Mouse (Mus musculus) heart, postnatal 36 days (tissue): ENCODE measurements around the gene Dlg4. TPM values are rescaled to one million over a fixed set of nuclear protein-coding genes. Genes with fewer than 3 reads are reported as not detected.

ENCODE experiments used
- DNase-seq, 2 experiments: peaks; one replicate each; pipeline ENCODE4 v3.0.0; 2021 to 2022
- intact Hi-C: fragments of 180-260 bp; cut with DNase I; formaldehyde crosslinking; loops from one replicate; pipeline ENCODE4 v1.15.1; 2025
- total RNA-seq, 2 experiments: library from RNA; stranded (reverse); gene quantifications; 2 replicates each; pipeline ENCODE4 v1.2.3; 2021

Dlg4 gene
- total RNA-seq, 2 experiments from 2014 or later = 6.3 to 7.4 TPM

DNA sequence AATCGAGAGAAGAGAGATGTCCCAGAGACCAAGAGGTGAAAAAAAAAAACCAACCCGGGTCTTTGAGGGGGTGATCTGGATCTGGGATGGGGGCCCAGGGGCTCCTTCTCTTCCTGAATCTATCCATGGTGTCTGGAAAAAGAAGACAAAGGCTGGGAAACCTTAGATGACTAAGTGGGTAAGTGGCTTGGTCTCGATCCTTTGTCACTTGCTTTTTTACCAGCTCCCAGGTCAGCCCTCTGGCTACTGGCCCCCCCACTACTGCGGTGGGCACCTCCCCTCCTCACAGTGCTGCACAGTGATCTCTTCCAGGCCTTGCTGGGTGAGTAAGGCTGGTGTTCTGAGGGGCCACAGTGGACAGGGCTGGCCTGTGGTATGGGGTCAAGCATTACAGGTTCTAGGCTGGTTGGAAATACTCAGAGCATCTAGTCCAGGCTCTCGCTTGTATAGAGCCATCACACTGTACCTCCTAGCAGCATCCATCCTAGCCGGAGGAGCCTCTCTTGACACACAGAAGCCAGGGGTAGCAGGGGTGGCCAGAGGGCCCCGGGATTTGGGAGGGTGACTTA is 541 bp downstream of the Dlg4 start:
- intact Hi-C loops = no loop called here

DNA sequence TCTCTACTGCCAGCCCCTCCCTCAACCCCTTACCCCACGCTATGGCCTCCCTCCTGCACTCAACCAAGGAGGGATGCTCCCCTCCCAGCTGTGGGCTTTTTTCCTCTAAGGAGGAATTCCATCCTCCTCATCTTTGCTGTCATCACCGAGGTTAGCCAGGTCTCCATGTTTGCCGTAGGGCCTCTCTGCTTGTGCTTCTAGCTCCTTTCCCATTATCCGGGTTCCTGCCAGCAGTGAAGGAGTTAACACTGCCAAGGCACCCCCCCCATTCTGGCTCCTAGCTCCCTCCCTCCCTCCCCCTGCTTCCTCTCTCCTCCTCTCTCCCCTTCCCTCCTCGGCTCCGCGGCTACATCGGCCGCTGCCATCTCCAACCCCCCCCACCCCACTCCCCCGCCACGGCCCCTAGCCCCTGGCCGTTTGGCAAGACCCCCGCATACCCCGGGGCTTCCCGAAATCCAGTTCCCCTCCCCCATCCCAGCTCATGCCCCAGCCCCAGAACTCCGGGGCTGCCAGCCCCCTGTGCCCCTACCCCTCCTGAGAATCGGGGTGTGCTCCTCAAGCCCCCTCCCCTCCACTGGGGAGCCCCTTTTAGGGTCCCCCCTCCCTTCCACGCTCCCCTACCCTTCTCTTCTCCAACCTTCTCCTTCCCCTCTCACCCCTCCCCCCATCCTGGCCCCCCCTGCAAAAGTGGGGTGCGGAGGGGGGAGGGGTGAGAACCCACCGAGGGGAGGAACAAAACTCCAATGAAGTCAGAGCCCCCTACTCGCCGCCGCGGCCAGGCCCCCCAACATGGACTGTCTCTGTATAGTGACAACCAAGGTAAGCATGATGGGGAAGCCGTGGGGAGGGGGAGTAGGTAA is 1.6 kb downstream of the Dlg4 start:
- DNase-seq = peak in 1 of 2 experiments; percentile 52
- intact Hi-C loops = no loop called here

More for the DNA sequence above, 541 bp downstream of the Dlg4 start:
- no peak for DNase-seq

DNA sequence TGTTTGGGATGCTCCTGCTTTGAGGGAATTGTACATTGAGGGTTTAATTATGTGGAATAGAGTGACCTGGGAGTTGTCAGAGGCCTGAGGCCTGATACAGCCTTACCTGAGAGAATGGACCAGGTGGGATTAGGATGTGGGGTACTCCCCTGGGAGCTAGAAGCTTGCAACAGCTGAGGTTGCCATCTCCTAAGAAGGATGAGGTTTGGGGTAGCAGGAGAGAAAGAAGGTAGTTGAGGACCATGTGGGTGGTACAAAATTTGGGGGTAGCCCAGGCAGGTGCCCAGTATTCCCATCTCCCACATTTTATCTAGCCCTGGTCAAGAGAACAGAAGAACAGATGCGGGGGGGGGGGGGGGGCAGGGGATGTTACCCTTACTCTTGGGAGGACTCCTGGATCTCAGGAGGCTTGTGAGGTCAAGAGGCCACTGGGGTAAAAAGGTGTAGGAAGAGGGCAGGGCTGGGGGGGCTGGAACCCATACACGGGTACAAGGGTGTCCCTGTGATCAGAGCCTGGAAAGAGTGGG is 2.8 kb downstream of the Dlg4 start:
- intact Hi-C loops = no loop called here
- DNase-seq = no peak

DNA sequence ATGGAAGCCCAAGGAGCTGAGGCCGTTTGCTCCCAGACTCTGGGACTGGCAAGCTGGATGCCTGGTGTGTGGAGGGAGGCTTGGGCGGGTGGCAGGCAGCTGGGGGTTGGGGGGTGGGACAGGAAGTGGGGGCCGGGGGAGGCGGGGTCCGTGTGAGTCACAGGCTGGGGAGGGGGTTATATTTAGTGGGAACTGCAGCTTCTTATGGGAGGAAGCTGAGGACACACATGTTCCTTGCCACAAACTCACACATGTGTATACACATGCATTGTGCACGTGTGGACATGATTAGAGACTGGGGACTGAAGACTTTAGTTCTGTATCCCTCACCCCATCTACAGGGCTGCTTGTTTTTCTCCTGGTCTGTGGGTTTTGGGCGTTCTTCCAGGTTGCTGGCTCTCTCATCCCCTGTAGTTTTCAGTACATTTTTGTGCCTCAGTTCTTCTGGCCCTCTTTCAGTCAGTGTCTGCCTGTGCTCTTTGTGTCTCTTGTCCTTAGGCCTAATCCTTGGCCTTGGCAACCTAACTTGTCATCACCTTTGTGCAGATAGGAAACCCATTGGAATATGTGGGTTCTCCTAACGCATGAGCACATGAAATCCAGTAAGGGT is 3.4 kb downstream of the Dlg4 start:
- intact Hi-C loops = no loop called here
- no peak for DNase-seq

DNA sequence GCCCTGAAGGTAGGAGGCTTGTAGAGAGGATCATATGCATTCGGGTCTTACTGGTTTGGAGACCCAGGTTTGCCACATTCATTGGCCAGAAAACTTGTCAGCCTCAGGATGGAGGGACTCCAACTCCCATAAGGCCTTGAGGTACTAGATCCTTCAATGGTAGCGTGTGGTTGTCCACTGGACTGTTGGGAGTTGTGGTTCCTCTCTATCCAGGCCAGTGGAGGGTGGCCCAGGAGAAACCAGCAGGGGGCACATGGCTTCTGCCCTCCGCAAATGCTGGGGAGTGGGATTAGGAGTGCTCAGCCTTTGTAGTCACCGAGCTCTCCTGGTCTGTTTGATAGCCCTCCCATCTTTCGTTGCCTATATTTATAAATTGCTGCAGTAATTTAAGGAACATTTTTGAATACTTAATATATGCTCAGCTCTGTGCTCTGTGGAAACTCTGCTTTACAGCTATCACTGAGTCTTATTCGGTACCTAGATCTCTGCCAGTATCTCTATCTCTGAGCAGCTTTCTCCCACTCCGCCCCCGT is 4.1 kb downstream of the Dlg4 start:
- DNase-seq = peak; percentile 69 to 74
- intact Hi-C loops = no loop called here

DNA sequence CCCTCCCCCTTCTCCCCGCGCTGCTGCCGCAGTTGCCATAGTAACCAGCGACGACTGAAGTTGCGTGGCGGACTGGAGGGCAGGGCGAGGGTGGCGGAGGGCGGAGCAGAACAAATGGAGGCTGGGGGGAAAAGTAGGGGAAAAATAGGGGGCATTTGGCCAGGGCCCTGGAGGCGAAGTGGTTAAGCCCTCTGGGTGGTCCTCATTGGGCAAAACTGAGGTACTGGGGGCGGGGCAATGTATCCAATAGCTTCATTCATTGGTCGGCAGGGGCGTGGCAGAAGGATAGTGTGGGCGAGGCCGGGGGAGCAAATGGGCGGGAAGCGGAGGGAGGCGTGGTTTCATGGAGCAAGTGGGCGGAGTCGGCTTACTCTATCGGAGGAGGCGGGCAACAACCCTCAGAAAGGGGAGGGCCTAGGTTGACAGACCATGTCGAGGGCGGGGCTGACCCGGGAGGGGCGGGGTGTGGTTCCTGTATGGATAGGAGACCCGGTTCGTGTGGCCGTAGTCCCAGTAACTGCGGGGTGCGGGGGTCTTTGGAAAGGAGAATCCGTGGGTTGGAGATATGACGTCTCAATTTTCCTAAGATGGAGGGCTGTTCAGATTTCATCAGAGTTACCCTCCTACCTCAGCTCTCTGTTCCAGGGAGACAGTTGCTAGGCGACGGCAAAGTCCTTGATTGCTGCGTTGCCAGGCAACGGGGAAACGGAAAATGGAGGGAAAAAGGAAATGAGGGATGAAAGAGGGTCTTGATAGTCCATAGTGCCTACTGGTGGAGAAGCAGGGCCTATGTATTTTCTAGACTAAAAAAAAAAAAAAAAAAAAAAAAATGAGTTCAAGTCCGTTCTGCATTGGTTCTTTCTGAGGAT is 4.8 kb downstream of the Dlg4 start:
- intact Hi-C loops = no loop called here
- peak; percentile 91 to 92 for DNase-seq

DNA sequence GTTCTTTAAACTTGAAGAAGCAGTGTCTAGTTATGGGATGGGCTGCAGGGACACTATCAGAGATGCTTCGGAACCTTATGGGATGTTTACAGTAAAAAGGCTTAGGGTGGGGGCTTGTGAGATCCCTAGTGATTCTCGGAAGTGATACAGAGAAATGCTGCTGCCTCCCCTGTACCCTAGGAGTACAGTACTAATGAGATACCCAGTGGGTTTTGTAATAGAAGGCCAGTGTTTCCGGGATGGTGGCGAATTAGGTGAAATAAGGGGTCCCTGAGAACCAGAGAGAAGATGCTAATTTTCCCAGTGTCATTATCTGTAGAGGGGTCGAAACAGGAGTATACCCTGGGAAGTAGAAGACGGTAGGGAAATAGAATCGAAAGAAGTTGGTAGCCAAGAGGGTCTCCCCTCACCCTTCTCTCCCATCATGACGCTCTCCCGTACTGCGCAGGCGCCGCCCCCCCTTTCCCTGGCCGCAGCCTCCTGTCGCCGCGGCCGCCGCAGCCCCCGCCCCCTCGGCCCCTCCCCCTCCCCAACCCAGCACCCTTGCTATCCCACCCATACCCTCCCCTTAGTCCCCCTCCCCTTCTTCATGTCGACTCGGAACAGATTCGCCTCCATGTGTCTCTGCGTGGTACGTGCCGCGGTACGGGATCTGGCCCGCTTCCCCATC is 6.9 kb downstream of the Dlg4 start:
- no peak for DNase-seq
- intact Hi-C loops = no loop called here

DNA sequence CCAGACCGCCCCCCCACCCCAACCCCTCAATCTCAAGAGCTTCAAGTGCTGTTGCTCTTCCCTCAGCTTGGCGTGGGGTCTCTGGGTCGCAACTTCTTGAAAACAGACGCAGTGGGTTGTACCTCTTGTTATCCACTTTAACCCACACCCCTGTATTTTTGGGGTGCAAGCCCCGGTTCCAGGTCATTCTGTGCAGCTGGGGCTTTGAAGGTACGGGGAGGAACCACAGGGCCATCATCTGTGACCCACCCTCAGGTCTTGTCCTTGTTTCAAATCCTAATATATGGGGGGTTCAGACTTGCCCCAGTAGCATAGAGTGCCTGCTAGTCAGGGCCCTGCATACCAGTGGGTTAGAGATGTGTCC is 7.4 kb downstream of the Dlg4 start:
- intact Hi-C loops = no loop called here

DNA sequence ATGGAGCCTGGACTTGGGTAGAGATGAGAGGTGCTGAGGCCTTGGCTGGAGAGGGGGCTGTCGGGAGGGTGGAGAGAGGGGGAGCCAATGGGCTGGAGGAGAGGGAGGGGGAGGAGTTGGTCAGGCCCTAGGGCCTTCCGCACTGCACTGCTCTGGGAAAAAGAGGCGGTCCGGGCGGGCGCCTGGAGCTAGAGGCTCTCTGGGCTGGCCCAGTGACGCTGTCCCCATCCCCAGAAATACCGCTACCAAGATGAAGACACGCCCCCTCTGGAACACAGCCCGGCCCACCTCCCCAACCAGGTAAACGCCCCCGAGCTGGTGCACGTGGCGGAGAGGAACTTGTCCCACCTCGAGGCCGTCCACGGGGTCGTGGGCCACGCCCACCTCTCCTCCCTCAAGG is 9.9 kb downstream of the Dlg4 start:
- intact Hi-C loops = no loop called here
- peak; percentile 48 to 50 for DNase-seq

More for the DNA sequence above, 7.4 kb downstream of the Dlg4 start:
- DNase-seq = no peak

DNA sequence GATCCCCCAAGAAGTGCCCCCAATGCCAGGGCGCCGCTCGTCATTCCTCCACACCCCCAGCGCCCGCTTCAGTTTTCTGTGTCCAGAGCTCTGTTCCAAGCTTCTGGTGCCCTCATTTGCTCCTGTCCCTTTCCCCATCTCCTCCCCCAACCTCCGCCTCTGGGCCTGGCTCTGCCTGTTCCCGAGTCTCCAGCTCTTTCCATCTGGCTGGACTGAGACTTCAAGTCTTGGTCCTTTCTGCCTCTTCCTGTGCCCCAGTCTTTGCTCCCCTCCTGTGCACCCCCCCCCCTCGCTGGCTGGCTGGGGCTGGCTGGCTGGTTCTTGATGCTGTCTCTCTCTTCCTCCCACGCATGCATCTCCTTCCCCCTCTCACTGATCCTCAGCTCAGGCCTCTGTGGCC is 10.7 kb downstream of the Dlg4 start:
- intact Hi-C loops = no loop called here
- DNase-seq = no peak

DNA sequence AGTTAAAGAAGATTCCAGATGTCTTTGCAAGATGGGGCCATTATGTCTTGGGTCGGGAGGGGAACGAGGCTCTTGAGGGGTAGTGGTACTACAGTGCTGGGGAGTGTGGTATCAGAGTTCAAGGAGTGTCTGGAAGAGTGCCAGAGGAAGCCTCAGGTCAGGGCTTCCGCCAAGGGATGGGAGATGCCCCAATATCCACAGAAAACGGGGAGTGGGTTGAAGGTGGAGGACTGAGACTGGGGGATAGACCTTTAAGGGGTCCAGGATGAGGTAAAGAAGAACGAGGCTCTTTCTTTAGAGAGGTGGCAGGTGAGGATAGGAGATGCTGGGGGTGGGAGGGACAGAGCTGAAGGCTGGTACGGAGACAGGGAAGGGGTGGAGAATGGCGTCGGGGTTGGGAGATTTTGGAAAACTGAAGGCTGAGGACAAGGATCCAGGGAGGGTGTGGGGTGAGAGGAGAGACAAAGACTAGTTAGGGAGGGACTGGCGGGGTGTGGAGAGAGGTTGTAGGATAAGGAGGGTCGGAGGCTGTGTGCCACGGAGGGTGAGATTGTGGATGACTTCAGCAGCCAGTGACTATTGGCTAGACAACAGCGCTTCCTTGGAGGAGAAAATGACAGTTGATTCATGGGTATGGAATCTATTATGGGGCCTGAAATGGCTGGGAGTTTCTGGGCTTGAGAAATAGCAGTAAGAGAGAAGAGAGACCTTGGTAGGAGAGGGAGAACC is 11.8 kb downstream of the Dlg4 start:
- intact Hi-C loops = no loop called here
- no peak for DNase-seq

DNA sequence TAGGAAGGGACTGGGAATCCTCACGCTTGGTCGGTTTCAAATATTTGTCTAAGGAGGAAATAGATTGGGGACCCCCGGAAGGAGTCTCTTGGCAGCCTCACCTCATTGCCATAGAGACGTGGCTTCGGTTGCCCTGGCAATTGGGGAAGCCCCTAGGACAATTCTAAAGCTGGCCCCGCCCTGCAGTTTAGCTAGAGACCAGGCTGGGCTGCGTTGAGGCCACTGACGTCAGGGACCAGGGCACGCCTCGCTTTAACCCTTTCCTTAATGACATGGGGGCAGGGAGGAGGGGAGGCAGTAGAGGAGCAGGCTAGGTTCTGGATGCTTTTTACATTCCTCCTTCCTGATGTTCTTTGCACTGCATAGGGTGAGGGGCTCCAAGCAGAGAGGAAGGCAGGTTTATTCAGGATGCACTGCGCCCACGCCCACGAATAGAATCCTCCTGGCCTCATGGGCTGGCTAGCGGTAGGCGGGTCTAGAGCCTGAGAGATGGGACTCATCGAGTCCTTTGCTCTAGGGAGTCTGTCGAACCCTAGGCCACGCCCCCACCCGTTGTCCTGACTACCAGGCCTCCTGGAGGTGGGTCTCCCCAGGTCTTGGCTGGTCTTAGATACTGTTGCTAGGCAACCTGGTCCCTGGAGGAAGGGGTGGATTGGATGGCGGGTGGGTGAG is 12.5 kb downstream of the Dlg4 start:
- DNase-seq = peak; percentile 71
- intact Hi-C loops = no loop called here

DNA sequence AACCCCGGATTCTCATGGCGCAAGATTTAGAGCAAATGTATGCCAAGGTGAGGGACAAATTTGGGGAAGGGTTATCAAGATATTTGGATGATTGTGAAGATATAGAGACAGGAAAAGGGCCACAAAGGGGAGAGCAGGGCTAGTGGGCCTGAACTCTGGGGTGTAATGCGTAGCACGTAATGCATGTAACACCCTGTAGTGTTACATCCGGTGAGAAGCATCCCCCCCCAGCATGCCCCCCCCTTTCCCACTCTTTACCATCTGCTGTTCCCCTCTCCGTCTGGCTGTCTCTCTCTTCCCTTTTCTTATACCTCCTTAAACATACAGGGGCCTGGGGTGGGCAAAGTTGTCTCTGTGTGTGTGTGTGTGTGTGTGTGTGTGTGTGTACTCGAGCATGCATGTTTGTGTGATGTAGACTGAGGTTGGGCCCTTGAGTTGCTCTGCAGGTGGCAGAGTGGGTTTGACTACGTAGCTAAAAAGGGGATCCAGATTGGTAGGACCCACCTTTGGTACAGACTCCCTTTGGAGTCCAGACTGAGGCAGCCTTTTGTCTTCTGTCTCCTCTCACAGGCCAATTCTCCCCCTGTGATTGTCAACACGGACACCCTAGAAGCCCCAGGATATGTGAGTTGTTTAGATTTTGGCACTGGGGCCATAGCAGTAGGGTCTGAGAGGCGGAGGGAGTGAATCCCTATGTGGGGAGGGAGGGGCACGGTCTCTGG is 13.2 kb downstream of the Dlg4 start:
- intact Hi-C loops = no loop called here

DNA sequence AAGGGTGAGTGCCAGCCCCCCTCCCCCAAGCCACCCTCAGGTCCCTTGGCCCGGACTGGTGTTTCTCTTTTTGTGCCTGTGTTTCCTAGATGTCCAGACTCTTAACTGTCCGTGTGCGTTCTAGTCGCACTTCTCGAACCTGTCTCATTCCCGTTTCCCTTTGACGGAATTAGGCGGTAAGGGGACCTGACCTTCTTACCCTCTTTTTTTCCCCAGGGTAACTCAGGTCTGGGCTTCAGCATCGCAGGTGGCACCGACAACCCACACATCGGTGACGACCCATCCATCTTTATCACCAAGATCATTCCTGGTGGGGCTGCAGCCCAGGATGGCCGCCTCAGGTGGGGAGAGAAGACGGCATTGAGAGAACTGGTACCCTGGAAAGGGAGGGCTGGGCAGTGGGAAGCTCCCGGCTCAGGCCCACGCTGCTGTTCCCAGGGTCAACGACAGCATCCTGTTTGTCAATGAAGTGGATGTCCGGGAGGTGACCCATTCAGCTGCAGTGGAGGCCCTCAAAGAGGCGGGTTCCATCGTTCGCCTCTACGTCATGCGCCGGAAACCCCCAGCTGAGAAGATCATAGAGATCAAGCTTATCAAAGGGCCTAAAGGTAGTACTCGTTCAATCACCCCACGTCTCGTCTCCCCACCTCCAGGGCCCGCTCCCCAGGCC is 14.0 kb downstream of the Dlg4 start:
- no peak for DNase-seq
- intact Hi-C loops = no loop called here

More for the DNA sequence above, 13.2 kb downstream of the Dlg4 start:
- no peak for DNase-seq

DNA sequence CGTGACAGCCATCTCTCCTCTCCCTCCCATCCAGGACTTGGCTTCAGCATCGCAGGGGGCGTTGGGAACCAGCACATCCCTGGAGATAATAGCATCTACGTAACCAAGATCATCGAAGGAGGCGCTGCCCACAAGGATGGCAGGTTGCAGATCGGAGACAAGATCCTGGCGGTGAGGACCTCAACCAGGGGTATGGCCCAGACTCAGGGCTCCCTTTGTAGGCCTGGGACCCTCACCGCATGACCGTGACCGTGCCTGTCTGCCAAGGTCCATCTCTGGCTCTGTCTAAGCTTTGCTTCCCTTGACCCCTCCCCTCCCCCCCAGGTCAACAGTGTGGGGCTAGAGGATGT is 14.6 kb downstream of the Dlg4 start:
- DNase-seq = no peak
- intact Hi-C loops = no loop called here

DNA sequence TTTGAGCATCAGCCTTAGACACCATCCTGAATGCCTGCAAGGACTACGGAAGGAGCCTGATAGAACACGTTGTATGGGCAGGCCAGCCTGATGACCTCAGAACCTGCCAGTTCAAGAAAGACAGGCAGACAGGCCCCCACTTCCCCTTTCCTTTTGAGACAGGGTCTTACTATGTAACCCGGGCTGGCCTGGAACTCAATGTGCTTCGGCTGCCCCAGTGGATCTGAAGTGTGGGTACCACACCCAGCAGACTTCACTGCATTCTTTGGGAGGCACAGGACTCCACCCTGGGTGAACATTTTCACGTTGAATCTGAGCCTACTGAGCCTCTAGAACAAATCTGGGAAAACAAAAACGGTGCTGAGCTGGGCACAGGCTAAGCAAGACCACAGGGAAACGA is 21.4 kb downstream of the Dlg4 start:
- intact Hi-C loops = no loop called here
- DNase-seq = no peak

DNA sequence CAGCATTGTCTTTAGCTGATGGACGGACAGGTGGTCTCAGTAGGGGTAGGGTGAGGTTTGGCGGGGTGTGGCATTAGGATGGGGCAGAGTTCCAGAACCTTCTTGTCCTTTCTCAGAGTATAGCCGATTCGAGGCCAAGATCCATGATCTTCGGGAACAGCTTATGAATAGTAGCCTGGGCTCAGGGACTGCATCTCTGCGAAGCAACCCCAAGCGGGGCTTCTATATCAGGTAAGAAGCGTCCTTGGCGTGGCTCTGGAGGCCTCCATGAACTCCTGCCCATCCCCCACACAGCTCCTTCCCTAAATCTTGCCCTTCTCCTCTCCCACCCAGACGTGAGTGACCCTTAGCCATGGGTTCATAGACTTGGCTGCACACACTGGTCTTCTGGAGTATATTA is 22.9 kb downstream of the Dlg4 start:
- intact Hi-C loops = no loop called here
- DNase-seq = no peak

DNA sequence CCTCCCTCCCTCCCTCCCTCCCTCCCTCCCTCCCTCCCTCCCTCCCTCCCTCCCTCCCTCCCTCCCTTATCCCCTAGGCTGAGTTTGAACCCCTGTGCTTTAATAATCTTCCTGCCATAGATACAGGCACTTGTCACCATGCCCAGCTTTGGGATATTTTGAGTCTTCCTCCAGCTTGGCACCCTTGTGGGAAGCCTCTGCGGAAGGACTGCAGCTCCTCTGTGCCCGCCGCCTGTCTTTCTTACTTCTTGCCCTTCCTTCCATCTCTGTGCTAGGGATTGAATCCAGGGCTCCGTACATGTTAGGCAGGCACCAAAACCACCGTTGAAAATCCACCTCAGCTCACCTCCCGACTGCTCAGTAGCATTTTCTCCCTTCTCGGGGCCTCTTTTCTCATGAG is 23.4 kb downstream of the Dlg4 start:
- intact Hi-C loops = no loop called here
- DNase-seq = no peak
